Mouse (Mus musculus) limb, embryonic 15.5 days (tissue): ENCODE measurements around the gene Mgll. TPM values are rescaled to one million over a fixed set of nuclear protein-coding genes. Genes with fewer than 3 reads are reported as not detected.

ENCODE experiments used
- ATAC-seq: fragments of 200-750 bp; cut with Nextera tagmentation; 2 replicates; pipeline ENCODE4 v1.8.0; 2017; ENCODE audit warnings: low read depth, moderate TSS enrichment; ENCODE audit not compliant: insufficient number of reproducible peaks, low FRiP score, low TSS enrichment
- H3K27ac ChIP-seq: fragments of 300-500 bp; sonication (generic); 2 replicates; pipeline ENCODE4 v1.5.1; 2015; ENCODE audit warnings: moderate library complexity, mild to moderate bottlenecking, inconsistent platforms
- H3K27me3 ChIP-seq: fragments of 300-500 bp; sonication (generic); 2 replicates; pipeline ENCODE4 v1.6.1; 2015; ENCODE audit warnings: inconsistent platforms
- H3K36me3 ChIP-seq: fragments of 300-500 bp; sonication (generic); 2 replicates; pipeline ENCODE4 v1.6.1; 2015; ENCODE audit warnings: inconsistent platforms
- H3K4me1 ChIP-seq: fragments of 300-500 bp; sonication (generic); 2 replicates; pipeline ENCODE4 v1.6.1; 2015; ENCODE audit warnings: inconsistent platforms
- H3K4me2 ChIP-seq: fragments of 300-500 bp; sonication (generic); 2 replicates; pipeline ENCODE4 v1.6.1; 2015; ENCODE audit warnings: mild to moderate bottlenecking, inconsistent platforms
- H3K4me3 ChIP-seq: fragments of 300-500 bp; sonication (generic); 2 replicates; pipeline ENCODE4 v1.5.1; 2015; ENCODE audit warnings: mild to moderate bottlenecking, inconsistent platforms
- H3K9ac ChIP-seq: fragments of 300-500 bp; sonication (generic); 2 replicates; pipeline ENCODE4 v1.6.1; 2015; ENCODE audit warnings: inconsistent platforms
- H3K9me3 ChIP-seq: fragments of 300-500 bp; sonication (generic); 2 replicates; pipeline ENCODE4 v1.6.1; 2016; ENCODE audit warnings: inconsistent platforms
- WGBS: fragments of 180-500 bp; shearing (Covaris S2); methylation state at CpG from one replicate; pipeline ENCODE4 v1.1.7; 2015; 5-methylcytosine and 5-hydroxymethylcytosine counted together
- polyA plus RNA-seq: library from polyadenylated mRNA; unstranded; fragments of >200 nt; fragmentation: Nextera tagmentation; extraction: Ambion mirVana; gene quantifications from 2 replicates; pipeline ENCODE4 v1.2.1, GENCODE M21; 2015

Gene Mgll
- polyA plus RNA-seq, 1 experiment from 2014 or later, result 21.9 TPM

GRCm38 (mm10) chr6:88753578-88753977 is 29.4 kb downstream of the Mgll start:
- Histone ChIP-seq H3K4me3 (no peak overlapping the region), H3K4me2 (no peak overlapping the region), H3K9ac (no peak overlapping the region), H3K4me1 (peaks cover 22% of the 10 kb centered on the region), H3K27ac (no peak overlapping the region), H3K27me3 (no peaks in the 10 kb centered on the region), H3K9me3 (no peaks in the 10 kb centered on the region), H3K36me3 (no peaks in the 10 kb centered on the region)
- 58% methylated on average over 6 of the region's 6 CpGs for WGBS
- ATAC-seq, result no peak

DNA sequence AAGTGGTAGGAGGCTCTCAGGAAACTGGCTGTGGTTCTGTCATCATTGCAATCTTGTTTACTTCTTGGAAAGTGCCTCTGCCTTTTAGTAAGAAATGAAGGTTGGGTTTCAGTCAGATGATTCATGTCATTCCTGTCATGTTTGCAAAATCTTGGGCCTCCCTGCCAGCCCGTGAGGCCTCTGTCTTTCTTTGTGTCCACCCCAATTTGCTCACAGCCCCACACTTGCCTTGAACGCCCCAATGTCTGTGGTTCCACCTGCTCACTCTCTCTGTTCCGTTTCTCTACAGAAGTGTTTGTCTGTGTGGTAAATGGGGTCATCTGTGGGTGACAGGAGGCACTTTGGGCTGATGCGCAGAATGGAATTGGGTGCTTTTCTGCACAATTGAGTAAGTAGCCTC is 32.8 kb downstream of the Mgll start:
- Histone ChIP-seq H3K4me1 (peaks cover 56% of the 10 kb centered on the region), H3K27me3 (no peaks in the 10 kb centered on the region), H3K4me2 (no peak overlapping the region), H3K4me3 (no peak overlapping the region), H3K9ac (no peak overlapping the region), H3K9me3 (no peaks in the 10 kb centered on the region), H3K27ac (no peak overlapping the region), H3K36me3 (no peaks in the 10 kb centered on the region)
- ATAC-seq, result no peak
- WGBS, result 75% methylated on average over 4 of the region's 4 CpGs

DNA sequence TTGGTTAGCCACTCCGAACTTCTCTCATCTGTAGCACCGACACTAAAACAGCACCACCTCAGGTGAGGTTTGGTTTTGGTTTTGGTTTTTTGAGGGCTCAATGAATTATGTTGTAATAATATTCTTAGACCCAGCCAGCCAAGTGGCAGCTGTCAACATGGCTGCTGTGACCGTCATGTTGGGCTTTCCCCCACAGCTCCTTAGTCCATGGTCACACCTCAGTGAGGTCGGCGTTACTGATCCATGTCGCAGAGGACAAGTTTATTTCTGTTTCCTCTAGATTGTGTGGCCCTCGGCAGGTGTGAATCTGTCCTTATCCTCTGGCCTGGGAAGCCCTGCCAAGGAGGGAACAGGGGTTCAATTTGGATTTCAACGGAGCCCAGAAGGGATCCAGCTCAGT is 33.9 kb downstream of the Mgll start:
- ATAC-seq, result no peak
- Histone ChIP-seq H3K9ac (no peak overlapping the region), H3K4me1 (peaks cover 56% of the 10 kb centered on the region), H3K27ac (no peak overlapping the region), H3K9me3 (no peaks in the 10 kb centered on the region), H3K4me2 (no peak overlapping the region), H3K36me3 (no peaks in the 10 kb centered on the region), H3K4me3 (no peak overlapping the region), H3K27me3 (no peaks in the 10 kb centered on the region)
- 86% methylated on average over 8 of the region's 8 CpGs for WGBS

DNA sequence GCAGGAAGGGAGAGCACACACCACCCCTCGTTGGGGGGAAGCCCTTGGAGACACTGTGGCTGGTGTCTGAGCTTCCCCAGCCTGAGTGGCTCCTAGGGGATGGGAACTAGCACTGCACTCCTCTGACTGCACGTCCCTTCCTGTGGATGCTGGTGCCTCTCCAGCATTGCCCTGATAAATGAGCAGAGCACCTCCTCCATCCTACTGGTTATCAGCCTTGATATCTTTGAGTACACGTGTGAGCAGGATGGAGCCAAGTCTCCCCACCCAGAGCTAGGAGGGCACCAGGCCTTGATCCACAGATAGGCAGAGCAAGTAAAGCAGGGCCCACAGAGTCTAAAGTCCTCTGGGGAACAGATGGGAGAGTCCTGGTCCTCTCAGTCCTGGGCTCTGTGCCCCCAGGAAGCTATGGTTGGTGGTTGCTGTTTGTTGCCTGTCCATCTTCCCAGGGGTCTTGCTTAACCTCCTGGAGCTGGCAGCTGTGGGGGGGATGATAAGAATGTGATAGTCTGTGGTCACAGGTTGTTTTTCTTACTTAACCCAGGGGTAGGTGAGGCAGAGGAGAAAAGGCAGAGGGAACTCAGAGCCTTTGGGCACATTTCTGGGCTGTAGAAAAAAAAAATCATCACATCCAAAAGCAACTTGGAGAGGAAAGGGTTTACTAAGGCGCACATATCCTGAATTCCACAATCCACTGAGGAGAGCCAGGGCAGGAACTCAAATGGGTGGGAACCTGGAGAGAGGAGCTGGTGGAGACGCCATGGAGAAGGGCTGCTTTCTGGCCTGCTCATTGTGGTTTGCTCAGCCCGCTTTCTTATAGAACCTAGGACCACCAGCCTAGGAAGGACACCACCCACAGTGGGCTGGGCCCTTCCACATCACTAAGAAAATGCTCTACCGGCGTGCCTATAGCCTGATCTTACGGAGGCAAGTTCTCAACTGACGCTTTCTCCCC is 34.6 kb downstream of the Mgll start:
- no peaks in the 10 kb centered on the region for H3K27me3 ChIP-seq
- WGBS, result 65% methylated on average over 10 of the region's 10 CpGs
- H3K9me3 ChIP-seq, result no peaks in the 10 kb centered on the region
- no peak overlapping the region for H3K4me3 ChIP-seq
- no peak for ATAC-seq
- H3K4me2 ChIP-seq, result no peak overlapping the region
- peak overlapping the region; percentile 19; the same call in 1 of the 2 replicates for H3K27ac ChIP-seq
- H3K36me3 ChIP-seq, result no peaks in the 10 kb centered on the region
- H3K4me1 ChIP-seq, result peaks cover 55% of the 10 kb centered on the region
- H3K9ac ChIP-seq, result no peak overlapping the region

DNA sequence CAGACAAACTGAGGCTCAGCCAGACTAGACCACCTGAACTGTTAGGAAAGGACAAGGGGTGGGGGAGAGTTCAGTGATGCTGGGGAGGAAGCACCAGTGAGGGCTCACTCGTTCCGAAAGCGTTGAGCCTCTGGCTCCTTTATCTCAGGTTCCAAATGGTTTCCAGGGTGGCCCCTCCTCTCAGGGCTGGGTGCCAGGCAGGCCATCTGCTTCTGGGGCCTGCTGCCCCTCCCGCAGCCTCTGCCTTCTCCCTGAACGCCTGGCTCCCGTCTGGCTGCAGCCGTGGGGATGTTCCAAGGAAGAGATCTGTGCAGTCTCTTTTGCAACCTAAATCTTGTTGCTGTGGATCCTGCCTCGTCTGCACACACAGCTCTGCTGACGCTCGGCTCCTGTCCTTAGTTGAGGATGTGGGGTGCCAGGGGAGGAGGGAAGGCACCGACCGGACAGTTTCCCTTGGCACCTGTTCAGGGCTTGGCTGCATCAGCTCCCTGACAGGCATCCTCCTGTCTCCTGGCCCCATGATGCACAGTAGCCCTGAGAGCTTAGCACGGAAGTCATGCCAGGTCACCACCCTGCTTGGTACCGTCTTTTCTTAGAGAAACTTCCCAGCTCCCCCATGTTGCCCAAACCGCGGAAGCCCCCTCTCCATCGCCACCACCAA is 35.7 kb downstream of the Mgll start:
- peaks cover 51% of the 10 kb centered on the region for H3K4me1 ChIP-seq
- WGBS, result 47% methylated on average over 17 of the region's 17 CpGs
- no peak overlapping the region for H3K4me3 ChIP-seq
- H3K9ac ChIP-seq, result no peak overlapping the region
- H3K27ac ChIP-seq, result no peak overlapping the region
- no peaks in the 10 kb centered on the region for H3K36me3 ChIP-seq
- H3K9me3 ChIP-seq, result no peaks in the 10 kb centered on the region
- no peak overlapping the region for H3K4me2 ChIP-seq
- H3K27me3 ChIP-seq, result no peaks in the 10 kb centered on the region
- ATAC-seq, result no peak

DNA sequence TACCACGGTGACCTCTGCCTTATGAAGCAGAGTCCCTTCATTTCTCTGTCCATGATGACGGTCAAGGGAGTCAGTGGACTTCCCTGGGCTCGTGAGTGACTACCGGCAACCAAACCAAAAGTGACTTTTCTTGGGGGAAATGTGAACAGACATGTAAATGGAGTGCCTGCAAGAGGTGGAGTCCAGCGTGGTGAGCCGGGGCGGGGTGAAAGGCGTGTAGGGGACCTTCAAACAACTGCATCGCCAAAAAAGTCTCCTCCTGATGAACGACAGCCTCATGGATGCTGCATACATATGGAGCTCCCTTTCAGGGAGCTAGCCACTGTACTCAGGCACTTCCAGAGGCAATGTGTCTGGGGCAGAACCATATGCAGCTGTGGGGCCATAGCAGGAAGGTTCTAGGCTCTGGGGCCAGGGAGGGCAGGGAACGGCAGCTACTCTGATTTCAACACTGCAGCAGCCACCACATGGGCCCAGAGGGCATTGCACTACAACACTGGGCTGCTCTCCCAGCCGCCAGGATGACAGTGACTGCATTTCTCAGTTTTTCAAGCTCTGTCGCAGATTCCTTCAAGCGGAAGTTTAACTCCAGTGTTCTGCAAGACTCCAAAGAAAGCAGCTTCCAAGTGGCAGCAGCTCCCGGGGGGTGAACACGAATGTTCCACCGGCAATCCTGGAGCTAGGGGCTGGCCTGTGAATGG is 36.9 kb downstream of the Mgll start:
- Histone ChIP-seq H3K27ac (peak overlapping the region; percentile 13; the same call in 1 of the 2 replicates), H3K27me3 (no peaks in the 10 kb centered on the region), H3K36me3 (no peaks in the 10 kb centered on the region), H3K9ac (no peak overlapping the region), H3K4me1 (peaks cover 51% of the 10 kb centered on the region), H3K4me2 (no peak overlapping the region), H3K9me3 (no peaks in the 10 kb centered on the region), H3K4me3 (no peak overlapping the region)
- ATAC-seq, result no peak
- WGBS, result 61% methylated on average over 17 of the region's 17 CpGs

GRCm38 (mm10) chr6:88761684-88762439 is 37.6 kb downstream of the Mgll start:
- Histone ChIP-seq H3K4me3 (no peak overlapping the region), H3K9me3 (no peaks in the 10 kb centered on the region), H3K27ac (0 out of 2 replicates have a peak overlapping the region, but pooled peaks have one; percentile 13), H3K36me3 (no peaks in the 10 kb centered on the region), H3K4me2 (no peak overlapping the region), H3K9ac (no peak overlapping the region), H3K27me3 (no peaks in the 10 kb centered on the region), H3K4me1 (peaks cover 51% of the 10 kb centered on the region)
- 68% methylated on average over 17 of the region's 17 CpGs for WGBS
- ATAC-seq, result no peak

- Histone ChIP-seq H3K4me3 (no peak overlapping the region), H3K4me1 (peaks cover 51% of the 10 kb centered on the region), H3K36me3 (no peaks in the 10 kb centered on the region), H3K4me2 (no peak overlapping the region), H3K9me3 (no peaks in the 10 kb centered on the region), H3K9ac (no peak overlapping the region), H3K27ac (0 out of 2 replicates have a peak overlapping the region, but pooled peaks have one; percentile 13), H3K27me3 (no peaks in the 10 kb centered on the region)
- ATAC-seq, result 0 out of 2 replicates have a peak, but pooled peaks have one; percentile 32
- 47% methylated on average over 13 of the region's 13 CpGs for WGBS
Observed at GRCm38 (mm10) chr6:88762440-88763196, 38.4 kb downstream of the Mgll start.

DNA sequence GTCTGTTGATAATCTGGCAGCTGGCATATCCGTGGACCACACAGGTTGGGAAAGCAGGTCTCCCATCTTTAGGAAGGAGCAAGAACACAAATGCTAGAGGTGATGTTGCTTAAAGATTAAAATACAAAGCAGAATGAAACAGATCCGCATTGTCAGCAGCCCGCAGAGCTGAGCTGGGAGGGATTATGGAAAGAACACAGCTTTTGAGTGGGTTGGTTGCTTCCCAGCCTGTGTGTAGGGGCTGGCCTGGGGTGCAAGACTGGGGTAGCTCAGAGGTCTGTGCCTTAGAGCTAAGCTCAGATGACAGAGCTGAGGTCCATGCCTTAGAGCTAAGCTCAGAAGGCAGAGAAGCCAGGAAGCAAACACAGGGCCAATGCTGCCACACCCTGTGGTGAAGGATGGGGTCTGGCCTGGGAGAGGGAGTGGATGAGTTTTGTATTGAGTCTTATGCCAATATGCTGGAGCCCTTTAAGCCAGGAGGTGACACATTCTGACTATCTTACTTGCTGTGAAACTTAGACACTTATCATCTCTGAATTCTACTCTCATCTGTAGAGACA is 39.4 kb downstream of the Mgll start:
- no peak for ATAC-seq
- Histone ChIP-seq H3K9me3 (no peaks in the 10 kb centered on the region), H3K27ac (no peak overlapping the region), H3K4me1 (peaks cover 46% of the 10 kb centered on the region), H3K4me2 (no peak overlapping the region), H3K27me3 (no peaks in the 10 kb centered on the region), H3K4me3 (no peak overlapping the region), H3K9ac (no peak overlapping the region), H3K36me3 (no peaks in the 10 kb centered on the region)
- WGBS, result 75% methylated on average over 3 of the region's 3 CpGs

DNA sequence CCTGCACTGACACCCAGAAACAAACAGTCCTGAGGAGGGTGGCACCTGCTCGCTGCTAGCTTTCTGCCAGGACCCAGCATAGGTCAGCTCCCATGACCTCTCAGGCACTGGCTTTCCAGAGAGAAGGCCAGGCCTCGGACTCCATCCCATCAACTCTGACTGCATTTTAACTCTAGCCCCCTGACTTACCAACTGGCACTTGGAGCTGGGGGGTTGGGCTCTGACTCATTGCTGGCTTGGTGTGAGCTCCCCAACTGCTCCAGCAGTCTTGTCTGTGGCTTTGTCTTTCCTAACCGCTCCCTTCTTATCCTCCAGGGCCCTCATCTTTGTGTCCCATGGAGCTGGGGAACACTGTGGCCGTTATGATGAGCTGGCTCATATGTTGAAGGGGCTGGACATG is 40.1 kb downstream of the Mgll start:
- no peak overlapping the region for H3K27ac ChIP-seq
- H3K9ac ChIP-seq, result no peak overlapping the region
- H3K9me3 ChIP-seq, result no peaks in the 10 kb centered on the region
- no peak overlapping the region for H3K4me3 ChIP-seq
- no peak overlapping the region for H3K4me2 ChIP-seq
- ATAC-seq, result no peak
- H3K27me3 ChIP-seq, result no peaks in the 10 kb centered on the region
- no peaks in the 10 kb centered on the region for H3K36me3 ChIP-seq
- 71% methylated on average over 4 of the region's 4 CpGs for WGBS
- peaks cover 40% of the 10 kb centered on the region for H3K4me1 ChIP-seq
